Mouse (Mus musculus): Measurements from ENCODE around the gene Baiap2. TPM values are rescaled to one million over a fixed set of nuclear protein-coding genes. Genes with fewer than 3 reads are reported as not detected.

Gene Baiap2
- total and polyA plus RNA-seq, 3 experiments, result 3.4 to 6.7 (median 6.1) TPM

DNA sequence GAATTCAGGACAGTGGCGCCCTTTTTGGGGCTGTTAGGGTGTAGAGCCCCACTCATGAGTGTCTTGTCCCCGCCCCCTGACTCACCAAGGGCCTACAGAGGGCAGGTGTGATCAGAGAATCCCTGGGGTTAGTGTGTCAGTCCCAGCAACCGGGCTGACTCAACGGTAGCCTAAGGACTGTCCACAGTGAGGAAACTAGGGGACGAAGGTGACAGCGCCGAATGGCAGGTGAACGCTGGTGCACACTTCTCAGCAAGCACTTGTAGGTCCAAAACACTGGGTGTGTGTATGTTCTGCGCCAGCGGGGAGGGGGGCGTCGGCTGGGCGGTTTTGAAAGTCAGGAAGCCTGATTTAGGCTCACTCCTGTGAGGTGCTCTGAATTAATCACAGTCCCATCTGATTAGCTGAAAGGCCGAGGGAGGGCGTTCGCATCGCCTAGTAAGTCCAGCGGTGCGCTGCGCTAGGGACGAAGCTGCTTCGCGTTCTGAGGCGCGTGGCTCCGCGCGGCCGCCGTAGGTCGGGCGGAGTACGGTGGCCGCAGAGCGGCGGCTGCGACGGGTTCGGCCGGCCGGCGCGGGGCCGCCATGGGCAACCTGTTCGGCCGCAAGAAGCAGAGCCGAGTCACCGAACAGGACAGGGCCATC, 29.1 kb upstream of the Baiap2 start, which contains the start of gene Chmp6 (continued):
- peak; percentile 46; the same call in 1 of the 2 replicates for TF ChIP-seq NELFE (IDR thresholded peaks at IDR 0.05; ENCODE audit: low read depth, low read length)
- peak; percentile 56; the same call in 1 of the 2 replicates for TF ChIP-seq IRF4 (IDR thresholded peaks at IDR 0.05; ENCODE audit: low read depth, low read length)
- no peak for TF ChIP-seq USF1 (IDR thresholded peaks at IDR 0.05; ENCODE audit: low read depth, low read length)
- TF ChIP-seq ZC3H11A (IDR thresholded peaks at IDR 0.05; ENCODE audit: low read depth, low read length), result no peak
- peak; percentile 56; the same call in 1 of the 2 replicates for TF ChIP-seq TBP (conservative IDR thresholded peaks at IDR 0.05; ENCODE audit: low read depth, low read length)
- TF ChIP-seq MAX (IDR thresholded peaks at IDR 0.05; ENCODE audit: low read length), result peak; percentile 75
- no peak for TF ChIP-seq EP300 (IDR thresholded peaks at IDR 0.05; ENCODE audit: low read length)
- no peak for TF ChIP-seq MAFK (IDR thresholded peaks at IDR 0.05; ENCODE audit: insufficient replicate concordance, low read length)
- TF ChIP-seq MYC (IDR thresholded peaks at IDR 0.05; ENCODE audit: low read depth, low read length), result no peak; the same call in 1 of the 2 replicates
- peak; percentile 88 for TF ChIP-seq ELF1 (IDR thresholded peaks at IDR 0.05; ENCODE audit: low read depth, low read length)
- TF ChIP-seq POLR2A (IDR thresholded peaks at IDR 0.05; ENCODE audit: low read depth, low read length), result peak; percentile 86
- no peak for TF ChIP-seq JUN (IDR thresholded peaks at IDR 0.05; ENCODE audit: insufficient read depth, low read depth, low read length)
- TF ChIP-seq TCF12 (IDR thresholded peaks at IDR 0.05; ENCODE audit: low read depth, low read length), result peak; percentile 88
- peak; percentile 79 for TF ChIP-seq MXI1 (IDR thresholded peaks at IDR 0.05; ENCODE audit: low read depth, low read length)
- peak; percentile 92 for TF ChIP-seq SIN3A (IDR thresholded peaks at IDR 0.05; ENCODE audit: low read length)

DNA sequence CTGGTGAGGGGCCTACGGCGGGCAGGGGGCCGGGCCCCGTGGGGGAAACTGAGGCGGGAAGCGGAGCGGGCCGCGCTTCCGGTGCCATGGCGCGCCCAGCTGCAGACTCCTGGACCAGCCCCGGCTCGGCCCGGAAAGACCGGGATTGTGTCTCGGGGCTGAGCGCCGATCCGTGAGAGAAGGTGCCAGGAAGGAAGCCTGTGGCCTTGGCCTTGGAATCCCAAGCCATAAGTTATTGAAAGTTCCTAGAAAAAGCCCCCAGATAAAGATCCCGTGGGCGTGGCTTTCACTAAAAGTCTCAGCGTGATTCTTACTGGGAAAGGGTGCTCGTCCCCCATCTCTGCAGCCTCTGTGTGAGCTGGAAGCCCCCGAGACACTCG, 28.6 kb upstream of the Baiap2 start:
- TF ChIP-seq KAT2A (IDR thresholded peaks at IDR 0.05; ENCODE audit: insufficient replicate concordance, low read length), result no peak
- peak; percentile 45; the same call in 1 of the 2 replicates for TF ChIP-seq MXI1 (IDR thresholded peaks at IDR 0.05; ENCODE audit: low read depth, low read length)
- TF ChIP-seq MAX (IDR thresholded peaks at IDR 0.05; ENCODE audit: low read length), result peak; percentile 8; the same call in 1 of the 2 replicates
- no peak for TF ChIP-seq ZC3H11A (IDR thresholded peaks at IDR 0.05; ENCODE audit: low read depth, low read length)
- peak; percentile 50; the same call in 1 of the 2 replicates for TF ChIP-seq HCFC1 (IDR thresholded peaks at IDR 0.05; ENCODE audit: low read depth, low read length)
- TF ChIP-seq ELF1 (IDR thresholded peaks at IDR 0.05; ENCODE audit: low read depth, low read length), result peak; percentile 48
- TF ChIP-seq ZKSCAN1 (IDR thresholded peaks at IDR 0.05; ENCODE audit: borderline replicate concordance, low read depth, low read length), result no peak
- peaks cover 3% of the 10 kb centered on the region for H3K9me3 ChIP-seq (replicated peaks; ENCODE audit: low read length)
- peak overlapping the region; percentile 21 for H3K27ac ChIP-seq (ENCODE audit: insufficient read depth, low read depth)
- peaks cover 19 to 32% of the 10 kb centered on the region in 2 experiments for H3K4me1 ChIP-seq (ENCODE audit: control insufficient read depth in 1 of 2, insufficient read depth in 2 of 2)
- dilution Hi-C loops (cut with MboI; ENCODE audit: extremely low pct_ligation_motif_present, extremely low pct_unique_long_range_greater_than_20kb, low sequenced_read_pairs) (no loop called here), in situ Hi-C loops (cut with MboI; ENCODE audit: low pct_ligation_motif_present, low pct_unique_long_range_greater_than_20kb, low sequenced_read_pairs) (loop anchor here (10.0 kb wide), 1 partner anchor 181 kb away; the partner anchor contains the start of genes Ndufaf8 and Tepsin)
- H3K79me2 ChIP-seq (replicated peaks; ENCODE audit: control insufficient read depth, extremely low read depth, insufficient read depth, poor library complexity, severe bottlenecking), result 0 out of 2 replicates have a peak, but pooled peaks cover 3% of the 10 kb centered on the region
- H3K9ac ChIP-seq (ENCODE audit: insufficient read depth, low read depth), result peak overlapping the region; percentile 85
- peaks cover 3% of the 10 kb centered on the region for H3K27me3 ChIP-seq (replicated peaks)
- peak overlapping the region; percentile 73 to 99 (median 84) for H3K4me3 ChIP-seq (replicated peaks in 1 of 3; ENCODE audit: low read depth in 2 of 3, low read length in 2 of 3, poor library complexity in 1 of 3)
- peak overlapping the region; percentile 80 for H3K4me2 ChIP-seq (ENCODE audit: insufficient read depth, low read depth, poor library complexity, severe bottlenecking)
- peaks cover 37 to 42% of the 10 kb centered on the region in 2 experiments for H3K36me3 ChIP-seq (replicated peaks in 1 of 2; ENCODE audit: control insufficient read depth in 1 of 2, insufficient read depth in 1 of 2, low read length in 1 of 2)
- DNase-seq (ENCODE audit: extremely low read depth), result no peak

All from CH12.LX (cell line).